Mouse (Mus musculus) adrenal gland, postnatal 4 days (tissue): ENCODE measurements around the gene Elf2. TPM values are rescaled to one million over a fixed set of nuclear protein-coding genes. Genes with fewer than 3 reads are reported as not detected.
"Not testable (repeated sequence)": the region's sequence is repeated elsewhere in the genome, so short reads cannot be mapped to it uniquely, and the experiment has no call there.

Experiments used
- DNase-seq, 2 experiments: peaks; one replicate each; pipeline ENCODE4 v3.0.0; 2021 to 2022; ENCODE audit warnings: low spot score in 2 of 2, mixed read lengths in 2 of 2
- microRNA-seq: library from miRNA; unstranded; fragments of <30 nt; microRNA quantifications from one replicate; pipeline ENCODE4 v1.2.0, GENCODE M21; 2021
- total RNA-seq, 2 experiments: library from RNA; stranded (reverse); gene quantifications; 2 replicates each; pipeline ENCODE4 v1.2.3; 2021

The Elf2 gene
- total RNA-seq, 2 experiments from 2014 or later = 122 to 124 TPM

DNA sequence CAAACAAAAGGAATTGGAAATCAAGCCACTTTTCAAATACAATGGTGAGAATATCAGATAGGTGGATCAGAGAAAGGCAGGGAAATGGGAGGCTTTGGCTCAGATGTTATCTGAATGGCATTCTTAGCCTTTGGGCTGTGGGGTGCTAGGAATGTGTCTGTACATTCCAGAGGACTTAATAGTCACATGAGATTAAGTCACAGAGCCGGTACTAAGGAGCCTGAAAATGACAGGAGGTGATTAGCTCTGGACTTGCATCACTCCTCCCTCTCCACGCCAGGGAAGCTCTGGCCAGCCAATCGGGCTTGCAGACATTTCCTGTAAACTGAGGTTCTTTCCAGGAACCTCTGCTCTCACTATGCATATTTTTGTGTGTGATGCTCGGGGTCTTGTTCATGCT lies 119.6 kb downstream of the Elf2 start:
- DNase-seq = no peak

DNA sequence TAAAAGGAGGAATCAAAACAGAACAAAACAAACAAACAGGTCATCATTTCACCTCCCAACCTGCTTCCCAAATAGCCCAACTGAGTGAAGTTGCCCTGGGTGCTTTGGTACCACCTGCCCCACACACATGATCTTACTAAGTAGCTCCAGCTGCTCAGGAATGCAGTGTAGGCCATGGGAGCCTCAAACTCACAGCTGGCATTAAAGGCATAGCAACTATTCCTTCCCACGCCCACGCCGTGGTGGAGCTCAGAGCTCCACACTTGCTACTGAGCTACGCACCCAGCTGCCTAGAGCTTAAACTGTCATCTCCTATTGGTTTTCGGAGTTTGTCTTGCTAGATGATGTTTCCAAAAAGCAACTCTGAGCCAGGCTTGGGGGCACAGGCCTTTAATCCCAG lies 121.2 kb downstream of the Elf2 start:
- no peak for DNase-seq

DNA sequence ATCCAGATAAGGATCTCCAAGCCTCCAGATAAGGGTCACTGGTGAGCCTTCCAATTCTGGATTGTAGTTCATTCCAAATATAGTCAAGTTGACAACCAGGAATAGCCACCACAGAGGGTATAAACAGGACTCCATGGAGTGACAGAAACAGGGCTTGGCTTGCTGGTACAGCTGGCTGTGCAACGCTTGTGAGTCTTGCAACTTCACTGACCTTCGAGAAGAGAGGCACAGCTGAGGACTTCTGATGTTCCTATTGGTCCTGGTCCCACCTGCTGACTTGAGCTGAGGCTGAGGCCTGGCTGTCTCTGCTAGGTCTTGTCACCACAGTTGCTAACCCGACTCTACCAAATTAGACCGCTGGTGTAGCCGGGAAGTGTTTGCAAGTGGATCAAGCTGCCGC lies 122.1 kb downstream of the Elf2 start:
- not testable (repeated sequence) for DNase-seq

DNA sequence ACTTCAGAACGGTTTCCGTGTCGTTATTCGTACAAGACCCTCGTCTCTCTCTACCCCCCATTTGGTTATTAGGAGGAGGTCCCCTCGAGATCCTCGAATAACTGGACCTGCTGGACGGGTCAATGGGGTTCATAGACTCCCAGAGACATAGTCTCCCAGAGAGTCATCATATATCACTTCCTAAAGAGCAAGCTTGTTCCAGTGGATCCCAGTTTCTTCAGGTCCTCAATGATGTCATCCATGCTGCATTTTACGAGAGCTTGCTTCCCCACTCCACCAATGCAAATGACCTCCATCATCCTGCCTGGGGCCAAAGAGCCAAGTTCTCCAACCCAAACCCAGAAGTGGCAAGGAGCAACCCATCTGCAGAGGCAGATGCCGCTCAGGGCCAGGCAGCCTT lies 124.1 kb downstream of the Elf2 start:
- not testable (repeated sequence) for DNase-seq

DNA sequence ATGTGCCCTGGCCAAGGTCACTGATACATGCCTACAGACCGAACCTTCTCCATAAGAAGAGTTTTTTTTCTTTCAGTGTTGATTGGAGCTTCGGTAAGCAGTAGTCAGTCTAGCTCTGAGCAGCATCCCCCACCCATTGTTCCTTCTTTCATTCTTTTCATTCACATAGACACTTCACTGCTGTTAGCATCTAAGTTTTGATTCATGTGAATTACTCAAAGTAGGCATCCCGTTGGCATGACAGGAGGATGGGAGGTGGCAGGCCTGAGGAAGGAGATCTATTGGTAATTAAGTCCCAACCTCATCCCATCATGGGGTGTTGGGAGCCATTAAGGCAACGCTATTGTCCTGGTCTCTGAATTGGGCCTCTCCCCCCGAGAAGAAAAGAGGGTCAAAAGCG lies 124.8 kb downstream of the Elf2 start:
- DNase-seq = no peak

DNA sequence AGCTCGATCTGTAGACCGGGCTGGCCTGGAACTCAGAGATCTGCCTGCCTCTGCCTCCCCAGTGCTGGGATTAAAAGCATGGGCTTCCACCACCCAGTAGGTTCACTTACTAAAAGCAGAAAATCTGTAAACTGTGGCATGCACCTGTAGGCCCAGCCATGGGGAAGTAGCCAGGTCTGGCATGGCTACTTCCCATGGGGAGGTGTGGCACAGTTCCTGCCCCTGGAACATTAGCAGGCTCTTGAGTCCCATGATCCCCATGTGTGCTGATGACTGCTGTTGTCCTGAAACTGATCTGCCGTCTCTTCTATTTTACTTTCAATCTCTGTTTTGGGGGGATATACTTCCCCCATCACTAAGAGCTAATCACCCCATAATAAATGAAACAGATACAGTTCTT lies 127.4 kb downstream of the Elf2 start:
- DNase-seq = no peak

DNA sequence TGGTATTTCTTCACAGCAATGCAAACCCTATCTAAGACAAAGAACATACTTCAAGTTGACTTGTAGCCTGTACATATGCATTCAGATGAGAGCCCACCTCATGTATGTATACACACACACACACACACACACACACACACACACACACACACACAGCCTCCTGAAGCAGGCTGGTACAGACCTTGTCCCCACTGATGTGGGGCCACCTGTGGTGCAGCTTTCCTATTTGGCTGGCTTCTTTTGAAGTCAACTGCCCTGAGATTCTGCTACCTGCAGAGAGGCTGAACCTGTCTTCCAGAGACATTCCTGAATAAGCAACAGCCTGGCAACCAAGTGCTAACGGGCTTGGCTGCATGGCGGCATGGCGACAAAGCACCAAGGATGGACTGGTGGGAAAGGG lies 130.0 kb downstream of the Elf2 start:
- no peak for DNase-seq

DNA sequence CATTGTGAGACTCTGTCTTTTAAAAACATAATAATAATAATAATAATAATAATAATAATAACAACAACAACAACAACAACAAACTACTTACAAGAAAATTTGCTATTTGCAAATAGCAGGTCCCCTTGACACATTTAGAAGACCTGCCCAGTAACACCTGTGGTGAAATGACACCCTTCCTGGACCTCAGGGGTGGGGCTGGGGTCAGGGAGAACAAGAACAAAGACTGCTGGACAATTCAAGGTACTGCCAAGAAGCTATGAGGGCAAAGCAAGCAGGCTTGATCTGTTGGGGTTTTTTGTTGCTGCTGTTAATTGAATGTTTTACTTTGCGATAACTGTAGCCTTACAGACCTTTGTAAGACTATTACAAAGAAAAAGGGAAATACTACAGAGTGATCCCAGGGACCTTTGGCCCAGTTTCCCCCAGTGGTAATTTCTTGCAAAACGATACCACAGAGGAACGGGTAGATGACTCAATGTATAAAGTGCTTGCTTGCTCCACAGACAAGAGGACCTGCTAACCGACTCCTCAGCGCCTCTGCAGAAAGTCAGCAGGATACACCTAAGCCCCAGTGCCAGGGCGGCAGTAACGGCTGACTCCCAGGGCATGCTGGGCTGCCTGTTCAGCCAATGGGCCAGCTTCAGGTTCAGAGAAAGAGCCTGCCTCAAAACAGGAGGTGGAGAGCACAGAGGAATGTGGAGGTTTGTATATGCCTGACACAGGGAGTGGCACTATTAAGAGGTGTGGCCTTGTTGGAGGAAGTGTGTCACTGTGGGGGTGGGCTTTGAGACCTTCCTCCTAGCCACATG lies 130.8 kb downstream of the Elf2 start:
- no peak for DNase-seq

DNA sequence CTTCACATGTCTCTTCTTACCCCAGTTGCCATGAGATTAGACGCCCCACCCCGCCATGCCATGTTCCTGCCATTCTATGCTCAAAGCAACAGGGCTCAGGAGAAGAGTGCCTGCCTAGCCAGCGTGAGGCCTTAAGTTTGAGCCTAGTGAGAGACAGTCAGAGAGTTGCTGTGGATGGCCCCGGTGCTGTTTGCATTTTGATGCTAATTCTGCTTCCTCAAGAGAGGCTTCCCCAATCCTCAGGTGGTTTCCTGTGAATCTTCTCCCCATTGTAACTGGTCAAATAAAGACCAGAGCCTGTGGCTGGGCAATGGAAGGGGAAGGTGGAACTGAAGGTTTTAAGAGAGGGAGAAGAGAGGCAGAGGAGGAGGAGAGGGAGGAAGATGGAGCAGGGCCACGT lies 131.8 kb downstream of the Elf2 start:
- DNase-seq = no peak

DNA sequence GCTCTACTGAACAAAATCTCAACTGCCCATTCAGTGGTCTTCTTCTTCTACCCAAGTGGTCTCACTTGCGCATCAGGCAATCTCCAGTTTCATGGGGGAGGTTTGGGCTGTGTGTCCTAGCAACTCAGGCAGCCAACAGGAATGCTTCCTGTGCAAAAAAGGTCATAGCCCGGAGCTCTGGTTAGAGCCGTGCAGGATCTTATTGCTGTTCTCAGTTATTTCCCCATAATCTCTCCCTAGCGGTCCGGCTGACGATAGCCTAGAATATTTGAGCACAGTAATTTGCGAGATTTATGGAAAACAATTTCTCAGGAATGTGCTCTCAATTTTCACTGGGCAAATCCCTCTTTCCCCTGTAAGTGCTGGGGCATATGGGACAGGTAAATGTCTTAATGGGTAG lies 133.9 kb downstream of the Elf2 start:
- no peak for DNase-seq

DNA sequence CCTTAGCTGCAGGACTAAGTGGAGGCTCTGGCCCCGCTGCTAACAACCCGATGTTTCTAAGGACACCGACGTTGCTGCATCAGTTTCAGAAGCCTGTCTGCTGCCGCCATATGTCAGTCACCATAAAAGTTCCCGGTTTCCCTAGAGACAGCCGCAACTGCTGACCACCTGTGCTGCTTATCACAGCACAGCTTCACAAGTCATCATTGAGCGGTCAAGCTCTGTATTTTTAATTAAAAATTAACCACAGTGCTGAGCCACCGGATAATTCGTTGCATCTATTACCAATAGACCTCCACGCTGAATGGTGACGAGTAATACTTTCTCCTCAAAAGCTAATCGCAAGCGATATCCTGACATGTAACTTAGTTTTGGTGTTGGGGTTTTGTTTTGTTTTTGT lies 135.6 kb downstream of the Elf2 start:
- DNase-seq = no peak

DNA sequence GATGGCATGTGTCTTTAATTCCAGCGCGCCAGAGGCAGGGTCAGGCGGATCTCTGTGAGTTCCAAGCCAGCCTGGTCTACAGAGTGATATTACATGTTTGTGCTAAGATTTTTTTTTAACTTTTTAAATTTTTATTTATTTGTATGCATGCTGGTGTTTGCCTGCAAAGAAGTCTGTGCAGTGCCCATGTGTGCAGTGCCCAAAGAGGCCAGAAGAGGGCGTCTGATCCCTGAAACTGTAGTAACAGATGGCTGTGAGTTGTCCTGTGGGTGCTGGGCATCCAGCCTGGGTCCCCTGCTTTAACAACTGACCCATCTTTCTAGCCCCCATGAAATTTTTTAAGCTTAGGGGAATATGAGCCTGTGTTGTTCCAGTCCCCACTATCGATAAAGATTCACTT lies 136.0 kb downstream of the Elf2 start:
- DNase-seq = no peak

DNA sequence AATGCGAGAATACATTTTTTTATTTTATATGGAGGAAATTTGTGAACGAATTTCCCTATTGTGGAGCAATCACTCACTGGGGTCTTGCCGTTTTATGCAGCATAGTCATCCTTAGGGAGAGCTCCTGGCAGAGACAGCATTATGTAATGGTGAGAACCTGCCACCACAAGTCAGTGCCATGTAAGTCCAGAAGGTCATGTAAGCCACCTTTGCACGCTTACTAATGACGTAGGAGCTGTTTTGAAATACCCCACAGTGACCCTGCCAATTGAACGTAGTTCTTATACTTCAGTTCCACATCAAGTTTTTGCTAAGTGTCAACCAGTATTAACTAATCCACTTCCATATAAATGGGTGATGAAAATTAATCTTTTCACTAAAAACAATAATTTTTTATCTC lies 136.6 kb downstream of the Elf2 start:
- no peak for DNase-seq

Small RNAs within 50 kb of the gene (microRNA-seq; reads per million reads assigned to microRNA genes)
- gene Gm24282 = not detected

Other genes with a start within 250 kb of the Elf2 start
- 10 to 100 TPM; 15.1 to 17.9 TPM for gene Noct, start 116.2 kb downstream of the Elf2 start, total RNA-seq
- gene Mgarp, start 56.1 kb upstream of the Elf2 start, total RNA-seq = 100 to 1,000 TPM; 477 to 530 TPM
- 100 to 1,000 TPM; 492 to 529 TPM for gene Ndufc1, start 68.3 kb upstream of the Elf2 start, total RNA-seq
- 10 to 100 TPM; 56.8 to 63.5 TPM for gene Naa15, start 74.5 kb upstream of the Elf2 start, total RNA-seq
- 10 to 100 TPM; 18.3 to 19.9 TPM for gene Rab33b, start 143.3 kb upstream of the Elf2 start, total RNA-seq
- gene Setd7, start 220.2 kb upstream of the Elf2 start, total RNA-seq = 10 to 100 TPM; 28.6 to 30.7 TPM